Mouse (Mus musculus): ENCODE results near the gene Mab21l3.

DNA sequence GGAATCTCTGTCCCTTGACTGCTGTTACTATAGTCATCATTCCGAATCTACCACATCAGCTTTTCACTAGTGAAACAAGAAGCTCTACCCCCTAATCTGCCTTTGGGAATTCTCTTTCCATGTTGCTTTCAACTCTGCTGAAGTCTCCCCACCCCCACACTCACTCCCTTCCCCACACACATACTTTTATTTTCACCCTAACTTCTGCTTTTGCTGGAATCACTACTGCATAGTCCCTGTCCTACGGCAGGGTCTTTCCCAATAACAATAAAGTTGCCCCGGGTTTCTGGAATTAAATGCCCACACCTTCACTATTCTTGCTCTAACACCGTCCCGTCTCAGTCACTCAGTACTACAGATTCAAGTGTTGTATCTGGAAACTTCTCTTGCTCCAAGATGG is 12.2 kb downstream of the Mab21l3 start:
- TF ChIP-seq POLR2AphosphoS5 (IDR thresholded peaks at IDR 0.05; ENCODE audit: insufficient replicate concordance, low read depth, low read length) (no peak), TAL1 (conservative IDR thresholded peaks at IDR 0.05; ENCODE audit: low read depth, low read length) (no peak)

All from G1E (cell line).